Mouse (Mus musculus): ENCODE measurements at regions not wholly inside any gene's neighbourhood (a gene's known extent, or its start where the extent isn't known, plus 50 kb on each side); places are given as distances from the start of the nearest gene placed in this dataset.
A peak's percentile ranks its signal among the peaks of the same experiment; 100 is the strongest.

DNA sequence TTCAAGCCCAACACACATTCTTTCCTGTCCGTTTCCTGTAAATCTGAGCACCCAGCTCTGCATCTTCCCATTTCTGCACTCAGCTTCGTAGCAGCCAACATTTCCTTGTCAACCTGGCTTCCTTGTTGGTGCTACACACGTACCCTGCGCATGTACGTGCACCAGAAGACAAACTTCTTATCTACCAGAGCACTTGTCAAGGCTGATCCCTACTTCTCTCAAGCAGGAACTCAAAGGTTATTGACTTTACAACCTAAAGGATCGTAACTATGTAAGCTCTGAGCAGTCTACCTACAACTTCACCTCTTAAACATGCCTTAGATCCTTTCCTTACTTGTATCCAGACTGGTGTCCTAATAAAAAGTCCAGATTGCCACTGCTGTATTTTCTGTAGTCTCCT lies 445.4 kb downstream of the Adgrl2 start:
- H3K9ac ChIP-seq (ENCODE audit: low read depth, low read length, severe bottlenecking): no peak overlapping the region
- no peaks in the 10 kb centered on the region for H3K36me3 ChIP-seq (ENCODE audit: control insufficient read depth, insufficient read depth, low read length)
- H3K9me3 ChIP-seq (ENCODE audit: control insufficient read depth, low read length): no peaks in the 10 kb centered on the region
- H3K27ac ChIP-seq (replicated peaks; ENCODE audit: low read depth, low read length): no peak overlapping the region
- H3K27me3 ChIP-seq (ENCODE audit: control insufficient read depth, insufficient read depth, low read length): no peaks in the 10 kb centered on the region
- H3K4me3 ChIP-seq (replicated peaks; ENCODE audit: low read length): no peak overlapping the region
- no peak for TF ChIP-seq POLR2A (IDR thresholded peaks at IDR 0.05; ENCODE audit: borderline replicate concordance, extremely low read depth, insufficient read depth, insufficient read length)
- WGBS: 85% methylated on average over 6 of the region's 6 CpGs
- no peaks in the 10 kb centered on the region for H3K4me1 ChIP-seq (ENCODE audit: control insufficient read depth, insufficient read depth, low read length)
- ATAC-seq (ENCODE audit: low FRiP score, low read depth) (no peak), DNase-seq (ENCODE audit: low spot score) (no peak)
- no peak overlapping the region for H3K4me2 ChIP-seq (replicated peaks; ENCODE audit: low read depth, low read length, severe bottlenecking)

DNA sequence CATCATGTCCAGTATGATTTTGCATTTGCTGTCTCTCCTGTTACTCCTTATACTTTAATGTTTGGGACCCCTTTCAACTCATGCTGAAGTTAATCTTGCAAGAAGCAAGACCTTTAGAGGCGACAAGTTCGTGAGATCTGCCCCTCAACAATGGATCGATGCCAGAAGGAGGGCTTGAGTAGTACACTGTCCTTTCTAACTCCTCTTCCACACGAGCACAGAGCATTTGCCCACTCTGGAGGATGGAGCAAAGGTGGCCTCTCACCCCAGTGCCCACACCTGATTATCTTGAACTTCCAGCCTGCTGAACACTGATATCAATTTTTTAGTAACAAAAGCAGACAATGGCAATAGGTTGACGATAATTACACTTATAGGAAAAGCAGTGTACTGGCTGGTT lies 448.1 kb downstream of the Adgrl2 start:
- no peaks in the 10 kb centered on the region for H3K36me3 ChIP-seq (ENCODE audit: control insufficient read depth, insufficient read depth, low read length)
- no peak for TF ChIP-seq POLR2A (IDR thresholded peaks at IDR 0.05; ENCODE audit: borderline replicate concordance, extremely low read depth, insufficient read depth, insufficient read length)
- no peaks in the 10 kb centered on the region for H3K27me3 ChIP-seq (ENCODE audit: control insufficient read depth, insufficient read depth, low read length)
- no peak for DNase-seq (ENCODE audit: low spot score)
- no peaks in the 10 kb centered on the region for H3K4me1 ChIP-seq (ENCODE audit: control insufficient read depth, insufficient read depth, low read length)
- no peak for ATAC-seq (ENCODE audit: low FRiP score, low read depth)
- 92% methylated on average over 5 of the region's 5 CpGs for WGBS
- no peak overlapping the region for H3K4me2 ChIP-seq (replicated peaks; ENCODE audit: low read depth, low read length, severe bottlenecking)
- no peaks in the 10 kb centered on the region for H3K9me3 ChIP-seq (ENCODE audit: control insufficient read depth, low read length)
- H3K4me3 ChIP-seq (replicated peaks; ENCODE audit: low read length): no peak overlapping the region
- H3K27ac ChIP-seq (replicated peaks; ENCODE audit: low read depth, low read length): no peak overlapping the region
- no peak overlapping the region for H3K9ac ChIP-seq (ENCODE audit: low read depth, low read length, severe bottlenecking)

DNA sequence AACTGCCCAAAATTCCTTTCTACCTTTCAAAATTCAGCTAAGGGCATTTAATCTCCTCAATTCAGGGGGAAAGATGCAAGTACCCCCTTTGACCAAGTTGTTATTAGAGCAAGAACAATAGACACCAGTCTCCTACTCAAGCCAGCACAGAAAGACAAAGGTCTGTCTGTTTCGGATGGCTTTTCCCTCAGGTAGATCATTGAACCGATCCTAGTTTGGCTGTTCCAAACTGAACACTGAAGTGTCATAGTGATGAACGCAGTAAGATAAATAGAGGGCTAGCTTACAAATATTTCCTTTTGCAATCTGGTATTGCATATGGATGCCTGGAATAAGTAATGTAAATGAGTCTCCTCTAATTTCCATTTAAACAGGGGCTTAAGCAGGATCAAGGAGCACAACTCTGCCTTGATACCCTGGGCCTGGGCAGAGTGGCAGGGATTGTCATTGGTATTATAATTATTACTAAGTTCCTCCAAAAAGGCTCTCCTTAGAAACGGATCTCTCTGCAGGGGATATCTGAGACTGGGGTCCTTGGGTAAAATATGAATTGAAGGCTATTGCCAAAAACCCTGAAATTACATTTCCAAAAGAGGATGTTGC lies 452.6 kb downstream of the Adgrl2 start:
- H3K9ac ChIP-seq (ENCODE audit: low read depth, low read length, severe bottlenecking): no peak overlapping the region
- no peaks in the 10 kb centered on the region for H3K4me1 ChIP-seq (ENCODE audit: control insufficient read depth, insufficient read depth, low read length)
- H3K4me3 ChIP-seq (replicated peaks; ENCODE audit: low read length): no peak overlapping the region
- ATAC-seq (ENCODE audit: low FRiP score, low read depth) (no peak), DNase-seq (ENCODE audit: low spot score) (no peak)
- WGBS: 69% methylated on average over 4 of the region's 4 CpGs
- no peak overlapping the region for H3K4me2 ChIP-seq (replicated peaks; ENCODE audit: low read depth, low read length, severe bottlenecking)
- H3K27ac ChIP-seq (replicated peaks; ENCODE audit: low read depth, low read length): no peak overlapping the region
- no peak for TF ChIP-seq POLR2A (IDR thresholded peaks at IDR 0.05; ENCODE audit: borderline replicate concordance, extremely low read depth, insufficient read depth, insufficient read length)
- no peaks in the 10 kb centered on the region for H3K9me3 ChIP-seq (ENCODE audit: control insufficient read depth, low read length)
- H3K36me3 ChIP-seq (ENCODE audit: control insufficient read depth, insufficient read depth, low read length): no peaks in the 10 kb centered on the region
- no peaks in the 10 kb centered on the region for H3K27me3 ChIP-seq (ENCODE audit: control insufficient read depth, insufficient read depth, low read length)

DNA sequence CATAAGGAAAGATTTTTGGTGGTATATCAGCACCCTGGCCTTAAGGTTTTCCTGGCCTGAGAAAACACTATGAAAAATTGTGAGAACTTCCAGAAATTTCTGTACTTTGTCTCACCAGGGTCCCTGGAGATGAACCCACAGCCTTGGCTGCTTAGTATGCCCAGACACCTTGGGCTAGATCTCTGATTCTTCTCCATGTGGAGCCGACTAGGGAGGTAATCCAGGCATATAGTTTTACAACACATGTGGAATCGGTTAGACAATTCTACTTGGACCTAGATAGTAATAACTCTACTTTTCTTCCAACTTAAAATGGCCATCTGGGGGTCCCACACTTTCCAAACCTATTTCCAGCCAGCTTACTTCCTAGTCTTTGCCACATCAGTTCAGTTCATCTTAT lies 460.5 kb downstream of the Adgrl2 start:
- TF ChIP-seq POLR2A (IDR thresholded peaks at IDR 0.05; ENCODE audit: borderline replicate concordance, extremely low read depth, insufficient read depth, insufficient read length): no peak
- ATAC-seq (ENCODE audit: low FRiP score, low read depth) (peak; percentile 50; the same call in 1 of the 2 replicates), DNase-seq (ENCODE audit: low spot score) (peak; percentile 50)
- 35% methylated on average over 2 of the region's 2 CpGs for WGBS
- no peak overlapping the region for H3K4me2 ChIP-seq (replicated peaks; ENCODE audit: low read depth, low read length, severe bottlenecking)
- no peaks in the 10 kb centered on the region for H3K27me3 ChIP-seq (ENCODE audit: control insufficient read depth, insufficient read depth, low read length)
- H3K9me3 ChIP-seq (ENCODE audit: control insufficient read depth, low read length): no peaks in the 10 kb centered on the region
- H3K4me1 ChIP-seq (ENCODE audit: control insufficient read depth, insufficient read depth, low read length): no peaks in the 10 kb centered on the region
- no peaks in the 10 kb centered on the region for H3K36me3 ChIP-seq (ENCODE audit: control insufficient read depth, insufficient read depth, low read length)
- H3K4me3 ChIP-seq (replicated peaks; ENCODE audit: low read length): no peak overlapping the region
- H3K9ac ChIP-seq (ENCODE audit: low read depth, low read length, severe bottlenecking): no peak overlapping the region
- no peak overlapping the region for H3K27ac ChIP-seq (replicated peaks; ENCODE audit: low read depth, low read length)

DNA sequence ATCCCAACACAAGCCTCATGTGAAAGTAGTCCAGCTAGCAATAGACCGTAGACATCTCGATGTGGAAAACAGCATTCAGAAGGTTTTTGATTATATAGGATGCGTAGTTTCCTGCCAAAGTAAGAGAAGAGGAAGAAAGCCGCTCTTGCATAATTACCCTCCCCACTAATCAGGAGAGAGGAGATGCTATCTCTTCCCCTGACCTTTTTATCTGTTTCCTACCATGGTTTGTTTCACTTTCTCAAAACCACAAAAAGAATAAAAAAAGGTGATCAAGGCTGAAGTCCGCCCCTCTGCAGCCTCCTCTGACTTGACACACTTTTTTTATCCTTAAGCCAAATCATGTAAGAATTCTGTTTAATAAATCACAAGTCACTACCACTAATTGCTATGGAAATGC lies 480.0 kb downstream of the Adgrl2 start:
- no peaks in the 10 kb centered on the region for H3K9me3 ChIP-seq (ENCODE audit: control insufficient read depth, low read length)
- TF ChIP-seq POLR2A (IDR thresholded peaks at IDR 0.05; ENCODE audit: borderline replicate concordance, extremely low read depth, insufficient read depth, insufficient read length): no peak
- H3K9ac ChIP-seq (ENCODE audit: low read depth, low read length, severe bottlenecking): no peak overlapping the region
- no peaks in the 10 kb centered on the region for H3K36me3 ChIP-seq (ENCODE audit: control insufficient read depth, insufficient read depth, low read length)
- no peaks in the 10 kb centered on the region for H3K4me1 ChIP-seq (ENCODE audit: control insufficient read depth, insufficient read depth, low read length)
- H3K4me2 ChIP-seq (replicated peaks; ENCODE audit: low read depth, low read length, severe bottlenecking): no peak overlapping the region
- H3K4me3 ChIP-seq (replicated peaks; ENCODE audit: low read length): no peak overlapping the region
- H3K27me3 ChIP-seq (ENCODE audit: control insufficient read depth, insufficient read depth, low read length): no peaks in the 10 kb centered on the region
- WGBS: 73% methylated on average over 5 of the region's 5 CpGs
- ATAC-seq (ENCODE audit: low FRiP score, low read depth): no peak
- no peak for DNase-seq (ENCODE audit: low spot score)
- H3K27ac ChIP-seq (replicated peaks; ENCODE audit: low read depth, low read length): no peak overlapping the region

DNA sequence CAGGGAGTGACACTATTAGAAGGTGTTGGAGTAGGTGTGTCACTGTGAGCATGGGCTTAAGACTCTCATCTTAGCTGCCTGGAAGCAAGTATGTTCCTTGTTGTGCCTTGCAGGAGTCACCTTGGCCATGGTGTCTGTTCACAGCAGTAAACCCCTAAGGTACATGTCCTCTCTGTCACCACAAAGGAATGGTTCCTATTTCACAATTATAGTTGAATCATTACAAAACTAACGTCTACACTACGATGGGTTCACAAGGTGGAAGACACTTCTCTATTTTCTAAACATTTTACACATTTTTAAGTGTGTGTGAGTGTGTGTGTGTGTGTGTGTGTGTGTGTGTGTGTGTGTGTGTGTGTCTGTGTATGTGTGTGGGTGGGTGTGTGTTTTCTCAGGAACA lies 485.4 kb downstream of the Adgrl2 start:
- ATAC-seq (ENCODE audit: low FRiP score, low read depth) (no peak), DNase-seq (ENCODE audit: low spot score) (no peak)
- no peaks in the 10 kb centered on the region for H3K9me3 ChIP-seq (ENCODE audit: control insufficient read depth, low read length)
- H3K27me3 ChIP-seq (ENCODE audit: control insufficient read depth, insufficient read depth, low read length): no peaks in the 10 kb centered on the region
- WGBS: 93% methylated on average over 2 of the region's 2 CpGs
- no peak overlapping the region for H3K4me3 ChIP-seq (replicated peaks; ENCODE audit: low read length)
- H3K4me2 ChIP-seq (replicated peaks; ENCODE audit: low read depth, low read length, severe bottlenecking): no peak overlapping the region
- H3K9ac ChIP-seq (ENCODE audit: low read depth, low read length, severe bottlenecking): no peak overlapping the region
- no peaks in the 10 kb centered on the region for H3K4me1 ChIP-seq (ENCODE audit: control insufficient read depth, insufficient read depth, low read length)
- H3K36me3 ChIP-seq (ENCODE audit: control insufficient read depth, insufficient read depth, low read length): no peaks in the 10 kb centered on the region
- no peak overlapping the region for H3K27ac ChIP-seq (replicated peaks; ENCODE audit: low read depth, low read length)
- TF ChIP-seq POLR2A (IDR thresholded peaks at IDR 0.05; ENCODE audit: borderline replicate concordance, extremely low read depth, insufficient read depth, insufficient read length): no peak
